Mouse (Mus musculus) kidney, embryonic 16.5 days (tissue): ENCODE results near the gene Myo6. TPM values are rescaled to one million over a fixed set of nuclear protein-coding genes. Genes with fewer than 3 reads are reported as not detected.

Experiments
- ATAC-seq: fragments of 200-750 bp; cut with Nextera tagmentation; 2 replicates; pipeline ENCODE4 v1.8.0; 2017; ENCODE audit warnings: moderate TSS enrichment; ENCODE audit not compliant: low FRiP score, low TSS enrichment
- H3K27ac ChIP-seq: fragments of 300-500 bp; sonication (generic); 2 replicates; pipeline ENCODE4 v1.5.1; 2014; ENCODE audit warnings: low read length
- H3K27me3 ChIP-seq: fragments of 300-500 bp; sonication (generic); 2 replicates; pipeline ENCODE4 v1.6.1; 2014; ENCODE audit warnings: low read length, control low read depth, mixed read lengths; ENCODE audit not compliant: insufficient read depth
- H3K36me3 ChIP-seq: fragments of 300-500 bp; sonication (generic); 2 replicates; pipeline ENCODE4 v1.6.1; 2014; ENCODE audit warnings: low read length, control low read depth, mixed read lengths; ENCODE audit not compliant: insufficient read depth
- H3K4me1 ChIP-seq: fragments of 300-500 bp; sonication (generic); 2 replicates; pipeline ENCODE4 v1.6.1; 2014; ENCODE audit warnings: low read length, control low read depth, mixed read lengths; ENCODE audit not compliant: insufficient read depth
- H3K4me2 ChIP-seq: fragments of 300-500 bp; sonication (generic); replicated peaks from 2 replicates; pipeline ENCODE4 v1.6.1; 2014; ENCODE audit warnings: low read depth, low read length
- H3K4me3 ChIP-seq: fragments of 300-500 bp; sonication (generic); 2 replicates; pipeline ENCODE4 v1.5.1; 2014; ENCODE audit warnings: mild to moderate bottlenecking, low read length
- H3K9ac ChIP-seq: fragments of 300-500 bp; sonication (generic); replicated peaks from 2 replicates; pipeline ENCODE4 v1.6.1; 2014; ENCODE audit warnings: low read length
- H3K9me3 ChIP-seq: fragments of 300-500 bp; sonication (generic); 2 replicates; pipeline ENCODE4 v1.6.1; 2016; ENCODE audit warnings: low read length, control low read depth
- WGBS: fragments of 180-500 bp; shearing (Covaris S2); extraction: QIAGEN DNeasy Blood & Tissue Kit; methylation state at CpG from one replicate; pipeline ENCODE4 v1.1.7; 2014; 5-methylcytosine and 5-hydroxymethylcytosine counted together
- polyA plus RNA-seq: library from polyadenylated mRNA; unstranded; fragments of >200 nt; fragmentation: Nextera tagmentation; extraction: Ambion mirVana; gene quantifications from 2 replicates; pipeline ENCODE4 v1.2.1, GENCODE M21; 2015

Myo6 gene
- polyA plus RNA-seq, 1 experiment from 2014 or later: 62.6 TPM

- Histone ChIP-seq H3K36me3 (no peaks in the 10 kb centered on the region; the same call in 1 of the 2 replicates), H3K4me3 (no peak overlapping the region), H3K9me3 (no peaks in the 10 kb centered on the region), H3K4me1 (no peaks in the 10 kb centered on the region), H3K4me2 (no peak overlapping the region), H3K27me3 (no peaks in the 10 kb centered on the region), H3K27ac (no peak overlapping the region), H3K9ac (no peak overlapping the region)
- no peak for ATAC-seq
- 82% methylated on average over 2 of the region's 2 CpGs for WGBS
Observed at GRCm38 (mm10) chr9:80256561-80256960, 91.7 kb downstream of the Myo6 start.

GRCm38 (mm10) chr9:80258396-80258795, 93.6 kb downstream of the Myo6 start:
- Histone ChIP-seq H3K4me1 (peaks cover 4% of the 10 kb centered on the region; the same call in 1 of the 2 replicates), H3K4me3 (no peak overlapping the region), H3K4me2 (no peak overlapping the region), H3K36me3 (0 out of 2 replicates have a peak, but pooled peaks cover 1% of the 10 kb centered on the region), H3K9ac (no peak overlapping the region), H3K27ac (no peak overlapping the region), H3K9me3 (no peaks in the 10 kb centered on the region), H3K27me3 (no peaks in the 10 kb centered on the region)
- 51% methylated on average over 6 of the region's 6 CpGs for WGBS
- ATAC-seq: peak; percentile 64; the same call in 1 of the 2 replicates

GRCm38 (mm10) chr9:80260905-80261304, 96.1 kb downstream of the Myo6 start:
- ATAC-seq: no peak
- 76% methylated on average over 3 of the region's 3 CpGs for WGBS
- H3K4me3 ChIP-seq: no peak overlapping the region

GRCm38 (mm10) chr9:80262367-80263026, 97.7 kb downstream of the Myo6 start:
- H3K4me1 ChIP-seq: peaks cover 4% of the 10 kb centered on the region; the same call in 1 of the 2 replicates
- no peaks in the 10 kb centered on the region for H3K9me3 ChIP-seq
- H3K4me3 ChIP-seq: no peak overlapping the region
- H3K4me2 ChIP-seq: no peak overlapping the region
- 41% methylated on average over 8 of the region's 8 CpGs for WGBS
- no peak overlapping the region for H3K9ac ChIP-seq
- no peak overlapping the region for H3K27ac ChIP-seq
- peaks cover 24% of the 10 kb centered on the region; the same call in 1 of the 2 replicates for H3K36me3 ChIP-seq
- H3K27me3 ChIP-seq: no peaks in the 10 kb centered on the region
- ATAC-seq: peak; percentile 39; the same call in 1 of the 2 replicates

More at GRCm38 (mm10) chr9:80260905-80261304, 96.1 kb downstream of the Myo6 start:
- Histone ChIP-seq H3K27ac (no peak overlapping the region), H3K9ac (no peak overlapping the region), H3K36me3 (peaks cover 16% of the 10 kb centered on the region; the same call in 1 of the 2 replicates), H3K9me3 (no peaks in the 10 kb centered on the region), H3K4me2 (no peak overlapping the region), H3K4me1 (peaks cover 4% of the 10 kb centered on the region; the same call in 1 of the 2 replicates), H3K27me3 (no peaks in the 10 kb centered on the region)

- H3K27ac ChIP-seq: no peak overlapping the region
- WGBS: 89% methylated on average over 7 of the region's 7 CpGs
- no peak for ATAC-seq
- H3K27me3 ChIP-seq: no peaks in the 10 kb centered on the region
- H3K36me3 ChIP-seq: peaks cover 24% of the 10 kb centered on the region; the same call in 1 of the 2 replicates
- H3K9me3 ChIP-seq: no peaks in the 10 kb centered on the region
- no peak overlapping the region for H3K4me2 ChIP-seq
- H3K9ac ChIP-seq: no peak overlapping the region
- no peak overlapping the region for H3K4me3 ChIP-seq
- peaks cover 4% of the 10 kb centered on the region; the same call in 1 of the 2 replicates for H3K4me1 ChIP-seq
Observed at GRCm38 (mm10) chr9:80266086-80266485, 101.3 kb downstream of the Myo6 start.

DNA sequence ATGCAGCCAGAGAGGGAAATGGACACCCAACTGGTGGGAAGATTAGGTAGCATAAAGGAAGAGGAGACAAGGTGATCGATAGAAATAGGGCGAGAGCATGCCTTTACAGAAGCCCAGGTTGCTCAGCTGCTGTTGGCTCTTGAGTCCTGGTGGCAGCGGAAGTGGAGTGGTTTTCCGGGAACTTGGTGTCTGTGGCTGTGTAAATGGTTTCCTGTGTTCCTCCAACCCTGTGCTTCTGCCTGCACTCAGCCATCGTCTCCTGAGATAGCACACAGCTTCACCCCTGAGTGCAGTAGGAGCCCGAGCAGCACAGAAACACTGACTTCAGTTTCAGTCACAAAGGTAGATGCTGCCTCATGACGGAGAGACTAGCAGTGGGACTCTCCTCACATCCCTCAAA, 101.7 kb downstream of the Myo6 start:
- Histone ChIP-seq H3K9me3 (no peaks in the 10 kb centered on the region), H3K36me3 (peaks cover 24% of the 10 kb centered on the region; the same call in 1 of the 2 replicates), H3K9ac (no peak overlapping the region), H3K27ac (no peak overlapping the region), H3K4me3 (no peak overlapping the region), H3K4me1 (peaks cover 4% of the 10 kb centered on the region; the same call in 1 of the 2 replicates), H3K27me3 (no peaks in the 10 kb centered on the region), H3K4me2 (no peak overlapping the region)
- 79% methylated on average over 7 of the region's 7 CpGs for WGBS
- ATAC-seq: no peak

DNA sequence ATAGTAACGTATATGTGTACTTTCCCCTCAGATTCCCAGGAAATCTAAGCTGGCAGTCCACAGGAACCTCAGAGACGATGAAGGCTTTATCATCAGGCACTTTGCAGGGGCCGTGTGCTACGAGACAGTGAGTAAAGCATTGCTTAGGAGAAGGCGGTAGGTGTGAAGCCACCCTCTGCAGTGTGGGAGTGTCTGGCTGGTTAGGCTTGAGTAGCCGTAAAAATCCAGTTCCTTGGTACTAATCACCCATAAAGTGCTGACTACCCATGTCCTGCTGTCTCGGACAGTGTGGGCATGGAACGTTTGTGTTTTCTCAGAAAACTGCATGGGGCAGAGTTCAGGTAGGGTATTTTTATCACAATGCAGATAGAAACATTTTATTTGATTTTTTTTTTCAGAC, 104.8 kb downstream of the Myo6 start:
- Histone ChIP-seq H3K4me2 (no peak overlapping the region), H3K36me3 (peaks cover 23% of the 10 kb centered on the region; the same call in 1 of the 2 replicates), H3K4me1 (no peaks in the 10 kb centered on the region), H3K27ac (no peak overlapping the region), H3K9ac (no peak overlapping the region), H3K27me3 (no peaks in the 10 kb centered on the region), H3K9me3 (no peaks in the 10 kb centered on the region), H3K4me3 (no peak overlapping the region)
- 24% methylated on average over 8 of the region's 8 CpGs for WGBS
- peak; percentile 92 for ATAC-seq

GRCm38 (mm10) chr9:80272951-80273350, 108.1 kb downstream of the Myo6 start:
- 82% methylated on average over 1 of the region's 1 CpGs for WGBS
- H3K4me2 ChIP-seq: no peak overlapping the region
- no peak for ATAC-seq
- no peak overlapping the region for H3K9ac ChIP-seq
- no peaks in the 10 kb centered on the region for H3K9me3 ChIP-seq
- no peaks in the 10 kb centered on the region for H3K27me3 ChIP-seq
- H3K4me1 ChIP-seq: no peaks in the 10 kb centered on the region
- H3K27ac ChIP-seq: no peak overlapping the region
- no peak overlapping the region for H3K4me3 ChIP-seq
- peaks cover 25% of the 10 kb centered on the region; the same call in 1 of the 2 replicates for H3K36me3 ChIP-seq

GRCm38 (mm10) chr9:80275053-80275771, 110.4 kb downstream of the Myo6 start:
- H3K27me3 ChIP-seq: no peaks in the 10 kb centered on the region
- H3K4me1 ChIP-seq: no peaks in the 10 kb centered on the region
- H3K27ac ChIP-seq: no peak overlapping the region
- H3K4me3 ChIP-seq: no peak overlapping the region
- no peaks in the 10 kb centered on the region for H3K9me3 ChIP-seq
- 78% methylated on average over 8 of the region's 8 CpGs for WGBS
- no peak for ATAC-seq
- H3K4me2 ChIP-seq: no peak overlapping the region
- H3K9ac ChIP-seq: no peak overlapping the region
- peaks cover 33% of the 10 kb centered on the region; the same call in 1 of the 2 replicates for H3K36me3 ChIP-seq

DNA sequence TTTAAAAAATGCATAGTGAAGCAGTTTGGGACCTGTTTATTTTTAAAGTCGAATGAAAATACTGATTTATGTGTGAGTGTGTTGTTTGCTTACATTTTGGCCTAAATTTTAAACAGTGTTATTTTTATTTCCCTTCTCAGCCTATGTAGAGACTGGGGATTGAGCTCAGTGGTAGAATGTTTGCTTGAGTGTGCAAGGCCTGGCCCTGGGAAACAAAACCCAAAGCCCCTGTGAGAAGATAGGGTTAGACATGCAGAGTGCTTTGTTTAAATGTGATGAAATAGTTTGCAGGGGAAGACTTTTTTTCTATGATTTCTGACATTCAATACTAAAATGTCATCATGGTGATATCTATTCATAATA, 110.9 kb downstream of the Myo6 start:
- 67% methylated on average over 1 of the region's 1 CpGs for WGBS
- no peak for ATAC-seq

More for the DNA sequence above, 110.9 kb downstream of the Myo6 start:
- Histone ChIP-seq H3K36me3 (peaks cover 35% of the 10 kb centered on the region; the same call in 1 of the 2 replicates), H3K27me3 (no peaks in the 10 kb centered on the region), H3K4me3 (no peak overlapping the region), H3K4me2 (no peak overlapping the region), H3K4me1 (no peaks in the 10 kb centered on the region), H3K27ac (no peak overlapping the region), H3K9me3 (no peaks in the 10 kb centered on the region), H3K9ac (no peak overlapping the region)
